20 mouse cellular contexts compared by ENCODE assay signal in the genomic region with DNA sequence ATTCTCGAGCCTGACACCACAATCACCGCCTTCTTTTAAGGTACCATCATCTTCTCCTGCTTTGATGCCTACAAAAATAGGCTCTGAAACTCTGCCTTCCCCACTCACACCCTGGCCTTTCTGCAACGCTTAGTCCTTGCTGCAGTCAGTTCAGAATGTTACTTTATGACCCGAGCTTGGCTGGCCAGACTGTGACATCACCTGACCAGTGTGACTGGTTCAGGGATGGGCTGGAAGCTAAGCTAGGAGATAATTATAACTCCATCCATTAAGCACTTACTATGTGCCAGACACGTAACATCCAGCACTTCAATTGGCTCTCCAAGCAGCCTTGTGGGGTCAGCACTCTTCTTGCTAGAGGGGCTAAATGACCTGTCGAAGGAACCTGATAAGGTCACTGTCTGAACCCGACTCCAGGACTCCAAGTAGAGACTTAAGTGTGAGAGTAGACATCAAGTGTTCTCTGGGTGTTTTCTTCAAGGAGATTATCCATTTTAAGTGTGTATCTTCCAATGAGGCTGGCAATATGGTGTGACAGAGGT. TPM values are rescaled to one million over a fixed set of nuclear protein-coding genes. Genes with fewer than 3 reads are reported as not detected.
A peak's percentile ranks its signal among the peaks of the same experiment; 100 is the strongest.
DNase-seq lines count a peak whose midpoint lies in the region; ATAC-seq and TF ChIP-seq lines count a peak whose summit lies in the region.
"Had no signal": no experiment of that assay in that cellular context is flagged by ENCODE, and none has a peak within 500 bp of the region (broad histone marks: within the 10 kb centered on the region; RNA-seq: fewer than 3 reads in every experiment).

No protein-coding gene starts in this region.

- H3K36me3 ChIP-seq in liver, adult 2 months (ENCODE audit: control insufficient read depth, insufficient read depth, low read length): no peaks in the 10 kb centered on the region
- H3K36me3 ChIP-seq in liver, embryonic 11.5 days (ENCODE audit: control insufficient read depth, insufficient read depth, low read length): no peaks in the 10 kb centered on the region
- H3K36me3 ChIP-seq in neural tube, embryonic 15.5 days: no peaks in the 10 kb centered on the region
- H3K36me3 ChIP-seq: embryonic facial prominence, embryonic 10.5 days; lung, embryonic 15.5 days had no signal

- no peak for TF ChIP-seq POLR2A in liver, adult 2 months (IDR thresholded peaks at IDR 0.05; ENCODE audit: extremely low read depth, insufficient read depth, low read length)

- no peak overlapping the region for H3K4me2 ChIP-seq in liver, embryonic 11.5 days
- no peak overlapping the region for H3K4me2 ChIP-seq in neural tube, embryonic 15.5 days
- H3K4me2 ChIP-seq: forebrain, embryonic 13.5 days; hindbrain, embryonic 14.5 days; lung, embryonic 15.5 days; midbrain, embryonic 11.5 days had no signal

- no peaks in the 10 kb centered on the region for H3K9me3 ChIP-seq in liver, embryonic 11.5 days (ENCODE audit: control insufficient read depth, low read length)
- H3K9me3 ChIP-seq in neural tube, embryonic 15.5 days (replicated peaks): no peaks in the 10 kb centered on the region
- H3K9me3 ChIP-seq: embryonic facial prominence, embryonic 10.5 days; forebrain, embryonic 13.5 days; lung, embryonic 15.5 days had no signal

- 69% methylated on average over 7 of the region's 7 CpGs for WGBS in liver, adult 2 months
- WGBS in liver, embryonic 11.5 days: 74% methylated on average over 7 of the region's 7 CpGs
- 86% methylated on average over 7 of the region's 7 CpGs for WGBS in neural tube, embryonic 15.5 days

- H3K27me3 ChIP-seq in liver, adult 2 months (ENCODE audit: control insufficient read depth, insufficient read depth, low read length): no peaks in the 10 kb centered on the region
- no peaks in the 10 kb centered on the region for H3K27me3 ChIP-seq in liver, embryonic 11.5 days (replicated peaks; ENCODE audit: control insufficient read depth, insufficient read depth, low read length)
- no peaks in the 10 kb centered on the region for H3K27me3 ChIP-seq in neural tube, embryonic 15.5 days (replicated peaks)
- H3K27me3 ChIP-seq: forebrain, embryonic 13.5 days; lung, embryonic 15.5 days had no signal

- ATAC-seq in liver, embryonic 11.5 days (replicated peaks; ENCODE audit: low FRiP score): no peak
- ATAC-seq in neural tube, embryonic 15.5 days (ENCODE audit: low FRiP score): no peak
- ATAC-seq: forebrain, embryonic 13.5 days; intestine, embryonic 16.5 days had no signal

- DNase-seq in heart, adult 11 months: peak; percentile 93
- DNase-seq in heart, postnatal 25 days (ENCODE audit: low spot score): no peak
- DNase-seq in liver, adult 2 months (ENCODE audit: extremely low read depth, low read depth, low spot score): peak; percentile 61
- no peak for DNase-seq in liver
- no peak for DNase-seq in liver, embryonic 11.5 days (ENCODE audit: low spot score)
- DNase-seq in ovary, postnatal 36 days (ENCODE audit: low spot score): no peak
- DNase-seq: adrenal gland, adult 8-10 months; cerebellum, adult 18-20 months; cerebellum, postnatal 36 days; kidney, postnatal 10 days; retina, postnatal 1 day had no signal

- peaks cover 35% of the 10 kb centered on the region for H3K4me1 ChIP-seq in liver, adult 2 months (ENCODE audit: control insufficient read depth, insufficient read depth, low read length)
- H3K4me1 ChIP-seq in liver, embryonic 11.5 days (replicated peaks; ENCODE audit: control insufficient read depth, insufficient read depth, low read length): peaks cover 56% of the 10 kb centered on the region
- H3K4me1 ChIP-seq in neural tube, embryonic 15.5 days: peaks cover 24% of the 10 kb centered on the region

- H3K4me3 ChIP-seq in liver, adult 2 months (ENCODE audit: insufficient read depth, low read depth, low read length): no peak overlapping the region
- H3K4me3 ChIP-seq in liver, embryonic 11.5 days (ENCODE audit: low read depth, low read length): no peak overlapping the region
- no peak overlapping the region for H3K4me3 ChIP-seq in neural tube, embryonic 15.5 days (replicated peaks)
- H3K4me3 ChIP-seq: embryonic facial prominence, embryonic 10.5 days; forebrain, embryonic 13.5 days; left cerebral cortex, adult 2 months; lung, embryonic 15.5 days had no signal

- H3K79me2 ChIP-seq in liver, adult 2 months (ENCODE audit: control insufficient read depth, insufficient read depth, low read length): no peaks in the 10 kb centered on the region

- peak overlapping the region; percentile 8; the same call in 1 of the 2 replicates for H3K27ac ChIP-seq in liver, adult 2 months (replicated peaks; ENCODE audit: insufficient read depth, low read depth, low read length)
- peak overlapping the region; percentile 89 for H3K27ac ChIP-seq in liver, embryonic 11.5 days (ENCODE audit: low read depth, low read length)
- H3K27ac ChIP-seq in neural tube, embryonic 15.5 days (replicated peaks): 0 out of 2 replicates have a peak overlapping the region, but pooled peaks have one; percentile 7
- H3K27ac ChIP-seq: embryonic facial prominence, embryonic 10.5 days; forebrain, embryonic 13.5 days; left cerebral cortex, adult 2 months; lung, embryonic 15.5 days; macrophage had no signal

- H3K9ac ChIP-seq in liver, adult 2 months (ENCODE audit: low read depth, low read length): no peak overlapping the region
- 0 out of 2 replicates have a peak overlapping the region, but pooled peaks have one; percentile 15 for H3K9ac ChIP-seq in liver, embryonic 11.5 days (ENCODE audit: low read depth, low read length)
- no peak overlapping the region for H3K9ac ChIP-seq in neural tube, embryonic 15.5 days (replicated peaks)
- H3K9ac ChIP-seq: forebrain, embryonic 13.5 days; hindbrain, embryonic 14.5 days; lung, embryonic 15.5 days had no signal

- no peak for TF ChIP-seq CTCF in liver, adult 2 months (IDR thresholded peaks at IDR 0.05; ENCODE audit: low read depth, low read length)

- intact Hi-C loops in heart, postnatal 25 days (cut with DNase I): no loop called here

RNA-seq across cellular contexts. Expression of gene Cpeb4, which starts 39.5 kb away (rescaled TPM):
- 10 to 100 TPM; 80.9 to 92.0 TPM for total RNA-seq in heart, postnatal 25 days (2021)
- 30.6 and 37.0 TPM in 2 replicates for total RNA-seq in liver, adult 2 months (2014; rRNA removed)
- 9.0 and 10.3 TPM in 2 replicates for polyA plus RNA-seq in liver, adult 2 months (2012; rRNA removed)
- polyA plus RNA-seq in liver, embryonic 11.5 days (2014; fragmentation: Nextera tagmentation; extraction: Ambion mirVana): 14.4 and 15.8 TPM in 2 replicates
- 13.6 and 17.0 TPM in 2 replicates for polyA plus RNA-seq in neural tube, embryonic 15.5 days (2015; fragmentation: Nextera tagmentation; extraction: Ambion mirVana)

Comparison
In these comparisons a context has a peak if more than half of its experiments do, and no peak if none do; other contexts are left out.
1. DNase-seq: peak in heart, adult 11 months (single experiment) and liver, adult 2 months (single experiment); none in heart, postnatal 25 days (single experiment), liver (single experiment), liver, embryonic 11.5 days (single experiment) and ovary, postnatal 36 days (single experiment).
2. H3K27ac ChIP-seq: peak in every context shown above with its lines; median percentile 89 in liver, embryonic 11.5 days; 8 in liver, adult 2 months; 7 in neural tube, embryonic 15.5 days.